Mouse (Mus musculus): ENCODE results near the gene Babam2. TPM values are rescaled to one million over a fixed set of nuclear protein-coding genes. Genes with fewer than 3 reads are reported as not detected.

Gene Babam2
- polyA plus RNA-seq, 1 experiment from 2014 or later, result 22.1 TPM

- no peak for ATAC-seq
- no peak overlapping the region for H3K4me3 ChIP-seq (ENCODE audit: low read depth, low read length)
- 72% methylated on average over 2 of the region's 2 CpGs for WGBS (ENCODE audit: insufficient replicate concordance)
Observed at GRCm38 (mm10) chr5:31671137-31671536, 26.3 kb upstream of the Babam2 start.

GRCm38 (mm10) chr5:31673431-31673830 is 24.1 kb upstream of the Babam2 start:
- no peak overlapping the region for H3K4me2 ChIP-seq (ENCODE audit: low read depth, low read length)
- no peaks in the 10 kb centered on the region for H3K36me3 ChIP-seq (replicated peaks; ENCODE audit: insufficient read depth, low read length)
- 65% methylated on average over 2 of the region's 2 CpGs for WGBS (ENCODE audit: insufficient replicate concordance)
- no peak for ATAC-seq
- H3K27ac ChIP-seq (ENCODE audit: low read depth), result no peak overlapping the region
- no peak overlapping the region for H3K9ac ChIP-seq (replicated peaks)
- no peak for DNase-seq
- H3K4me1 ChIP-seq (ENCODE audit: insufficient read depth), result no peaks in the 10 kb centered on the region
- TF ChIP-seq EP300 (IDR thresholded peaks at IDR 0.05; ENCODE audit: low read depth), result no peak
- TF ChIP-seq CTCF (IDR thresholded peaks at IDR 0.05; ENCODE audit: low read depth), result no peak
- no peaks in the 10 kb centered on the region for H3K9me3 ChIP-seq (ENCODE audit: low read length)
- no peaks in the 10 kb centered on the region for H3K27me3 ChIP-seq (ENCODE audit: insufficient read depth, low read length)
- no peak overlapping the region for H3K4me3 ChIP-seq (ENCODE audit: low read depth, low read length)

More at GRCm38 (mm10) chr5:31671137-31671536, 26.3 kb upstream of the Babam2 start:
- H3K9me3 ChIP-seq (ENCODE audit: low read length), result no peaks in the 10 kb centered on the region
- DNase-seq, result no peak
- H3K9ac ChIP-seq (replicated peaks), result no peak overlapping the region
- no peaks in the 10 kb centered on the region for H3K4me1 ChIP-seq (ENCODE audit: insufficient read depth)
- no peak for TF ChIP-seq CTCF (IDR thresholded peaks at IDR 0.05; ENCODE audit: low read depth)
- TF ChIP-seq EP300 (IDR thresholded peaks at IDR 0.05; ENCODE audit: low read depth), result no peak
- H3K36me3 ChIP-seq (replicated peaks; ENCODE audit: insufficient read depth, low read length), result no peaks in the 10 kb centered on the region
- H3K27me3 ChIP-seq (ENCODE audit: insufficient read depth, low read length), result no peaks in the 10 kb centered on the region
- no peak overlapping the region for H3K4me2 ChIP-seq (ENCODE audit: low read depth, low read length)
- H3K27ac ChIP-seq (ENCODE audit: low read depth), result no peak overlapping the region

GRCm38 (mm10) chr5:31678000-31678399 is 19.5 kb upstream of the Babam2 start:
- no peak for DNase-seq
- Histone ChIP-seq H3K9ac (replicated peaks) (no peak overlapping the region), H3K4me3 (ENCODE audit: low read depth, low read length) (no peak overlapping the region), H3K27me3 (ENCODE audit: insufficient read depth, low read length) (no peaks in the 10 kb centered on the region), H3K36me3 (replicated peaks; ENCODE audit: insufficient read depth, low read length) (no peaks in the 10 kb centered on the region), H3K4me2 (ENCODE audit: low read depth, low read length) (no peak overlapping the region), H3K27ac (ENCODE audit: low read depth) (no peak overlapping the region), H3K4me1 (ENCODE audit: insufficient read depth) (no peaks in the 10 kb centered on the region), H3K9me3 (ENCODE audit: low read length) (peaks cover 6% of the 10 kb centered on the region; the same call in 1 of the 2 replicates)
- TF ChIP-seq CTCF (IDR thresholded peaks at IDR 0.05; ENCODE audit: low read depth) (no peak), EP300 (IDR thresholded peaks at IDR 0.05; ENCODE audit: low read depth) (no peak)
- 75% methylated on average over 1 of the region's 1 CpGs for WGBS (ENCODE audit: insufficient replicate concordance)
- peak; percentile 50; the same call in 1 of the 2 replicates for ATAC-seq

- no peak overlapping the region for H3K9ac ChIP-seq (replicated peaks)
- H3K36me3 ChIP-seq (replicated peaks; ENCODE audit: insufficient read depth, low read length), result no peaks in the 10 kb centered on the region
- no peak for ATAC-seq
- no peak overlapping the region for H3K4me2 ChIP-seq (ENCODE audit: low read depth, low read length)
- no peaks in the 10 kb centered on the region for H3K27me3 ChIP-seq (ENCODE audit: insufficient read depth, low read length)
- H3K9me3 ChIP-seq (ENCODE audit: low read length), result peaks cover 6% of the 10 kb centered on the region; the same call in 1 of the 2 replicates
- no peaks in the 10 kb centered on the region for H3K4me1 ChIP-seq (ENCODE audit: insufficient read depth)
- no peak overlapping the region for H3K4me3 ChIP-seq (ENCODE audit: low read depth, low read length)
- TF ChIP-seq EP300 (IDR thresholded peaks at IDR 0.05; ENCODE audit: low read depth) (no peak), CTCF (IDR thresholded peaks at IDR 0.05; ENCODE audit: low read depth) (no peak)
- DNase-seq, result no peak
- 61% methylated on average over 4 of the region's 4 CpGs for WGBS (ENCODE audit: insufficient replicate concordance)
- H3K27ac ChIP-seq (ENCODE audit: low read depth), result no peak overlapping the region
Observed at GRCm38 (mm10) chr5:31680183-31680582, 17.3 kb upstream of the Babam2 start.

- Histone ChIP-seq H3K27me3 (ENCODE audit: insufficient read depth, low read length) (no peaks in the 10 kb centered on the region), H3K9me3 (ENCODE audit: low read length) (peaks cover 6% of the 10 kb centered on the region; the same call in 1 of the 2 replicates), H3K27ac (ENCODE audit: low read depth) (no peak overlapping the region), H3K4me1 (ENCODE audit: insufficient read depth) (peaks cover 6% of the 10 kb centered on the region; the same call in 1 of the 2 replicates), H3K9ac (replicated peaks) (no peak overlapping the region), H3K36me3 (replicated peaks; ENCODE audit: insufficient read depth, low read length) (no peaks in the 10 kb centered on the region), H3K4me3 (ENCODE audit: low read depth, low read length) (no peak overlapping the region), H3K4me2 (ENCODE audit: low read depth, low read length) (no peak overlapping the region)
- TF ChIP-seq CTCF (IDR thresholded peaks at IDR 0.05; ENCODE audit: low read depth), result no peak
- TF ChIP-seq EP300 (IDR thresholded peaks at IDR 0.05; ENCODE audit: low read depth), result no peak
- DNase-seq (no peak), ATAC-seq (no peak)
- WGBS (ENCODE audit: insufficient replicate concordance), result 89% methylated on average over 1 of the region's 1 CpGs
Observed at GRCm38 (mm10) chr5:31682305-31682704, 15.2 kb upstream of the Babam2 start.

GRCm38 (mm10) chr5:31686040-31686439 is 11.4 kb upstream of the Babam2 start:
- H3K27ac ChIP-seq (ENCODE audit: low read depth), result no peak overlapping the region
- DNase-seq, result peak; percentile 56
- no peaks in the 10 kb centered on the region for H3K36me3 ChIP-seq (replicated peaks; ENCODE audit: insufficient read depth, low read length)
- TF ChIP-seq EP300 (IDR thresholded peaks at IDR 0.05; ENCODE audit: low read depth) (peak; percentile 75), CTCF (IDR thresholded peaks at IDR 0.05; ENCODE audit: low read depth) (no peak)
- H3K9ac ChIP-seq (replicated peaks), result peak overlapping the region; percentile 39; the same call in 1 of the 2 replicates
- H3K27me3 ChIP-seq (ENCODE audit: insufficient read depth, low read length), result no peaks in the 10 kb centered on the region
- no peaks in the 10 kb centered on the region for H3K9me3 ChIP-seq (ENCODE audit: low read length)
- ATAC-seq, result peak; percentile 93
- peak overlapping the region; percentile 5; the same call in 1 of the 2 replicates for H3K4me3 ChIP-seq (ENCODE audit: low read depth, low read length)
- 41% methylated on average over 2 of the region's 2 CpGs for WGBS (ENCODE audit: insufficient replicate concordance)
- peak overlapping the region; percentile 53 for H3K4me2 ChIP-seq (ENCODE audit: low read depth, low read length)
- peaks cover 6% of the 10 kb centered on the region; the same call in 1 of the 2 replicates for H3K4me1 ChIP-seq (ENCODE audit: insufficient read depth)

Measured in liver, postnatal 0 days (tissue).